Mouse (Mus musculus): ENCODE data around the gene Ralb.

DNA sequence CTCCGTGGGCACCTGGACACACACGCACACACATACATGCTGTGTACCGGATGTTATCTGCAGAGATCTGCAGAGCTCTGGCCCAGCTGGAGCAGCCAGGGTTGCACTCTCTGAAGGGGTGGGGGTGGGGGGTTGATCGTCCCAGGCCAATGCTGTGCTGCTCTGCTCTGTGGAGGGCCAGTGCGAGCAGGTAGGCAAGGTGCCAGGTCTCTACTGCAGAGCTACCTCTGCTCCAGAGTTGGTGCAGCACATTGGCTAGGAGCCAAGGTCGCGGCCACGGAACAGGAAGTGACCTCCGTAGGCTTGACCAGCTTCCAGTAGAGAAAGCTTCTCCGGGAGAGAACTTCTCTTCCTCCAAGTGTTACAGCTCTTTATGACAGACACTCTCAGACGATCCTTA lies 12.5 kb downstream of the Ralb start:
- TF ChIP-seq POLR2A (IDR thresholded peaks at IDR 0.05; ENCODE audit: low read depth, low read length) (no peak), CTCF (conservative IDR thresholded peaks at IDR 0.05; ENCODE audit: insufficient read depth, insufficient read length, low read depth, low read length) (no peak)

Measured in kidney, adult 2 months (tissue).